Mouse (Mus musculus): ENCODE measurements around the gene Phkg1.
"Not testable (repeated sequence)": the region's sequence is repeated elsewhere in the genome, so short reads cannot be mapped to it uniquely, and the experiment has no call there.

The Phkg1 gene

DNA sequence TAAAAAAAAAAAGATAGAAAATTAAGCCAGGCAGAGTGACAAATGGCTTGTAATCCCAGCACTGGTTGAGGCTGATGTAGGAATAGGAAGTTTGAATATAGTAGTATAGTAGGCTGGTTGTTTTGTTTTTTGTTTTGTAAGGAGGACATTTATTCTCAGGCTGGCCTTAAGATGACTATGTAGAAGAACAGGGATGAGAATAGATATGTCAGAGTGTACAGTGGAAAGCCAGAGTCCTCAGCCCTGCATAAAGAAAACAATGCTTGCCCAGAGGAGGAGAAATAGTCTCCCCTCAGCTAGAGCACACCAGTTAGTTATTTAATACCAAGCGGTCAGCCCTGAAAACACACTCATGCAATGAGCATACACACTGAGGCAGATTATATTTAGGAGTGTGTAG, at the start of gene Phkg1:
TSS of gene Phkg1 (minus strand) at position 101 of the 400 bp plus-strand sequence.
- no peak for DNase-seq

DNA sequence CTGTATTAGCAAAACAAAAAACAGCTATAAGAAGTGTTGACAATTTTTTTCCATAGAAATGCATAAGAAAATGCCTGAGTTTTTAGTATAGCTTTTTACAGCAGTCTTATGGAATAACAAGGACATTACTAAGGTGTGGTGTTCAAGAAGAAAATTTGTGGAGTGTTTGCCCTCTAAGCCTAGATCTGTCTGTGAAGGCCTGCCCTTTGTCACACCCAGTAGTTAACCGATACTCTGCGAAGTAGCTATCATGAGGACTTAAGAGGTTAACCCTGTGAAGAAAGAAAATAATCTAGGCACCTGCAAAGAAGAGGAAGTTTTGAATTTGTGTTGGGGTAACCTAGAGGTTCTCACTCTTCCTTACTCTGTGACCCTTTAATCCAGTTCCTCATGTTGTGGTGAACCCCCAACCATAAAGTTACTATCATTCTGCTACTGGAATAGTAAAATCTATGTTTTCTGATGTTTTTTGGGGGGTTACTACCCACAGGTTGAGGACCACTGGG, 49.2 kb upstream of the Phkg1 start:
- DNase-seq, result no peak

GRCm38 (mm10) chr5:129943402-129943801, 45.1 kb upstream of the Phkg1 start:
- DNase-seq, result no peak

GRCm38 (mm10) chr5:129942073-129942939, 44.0 kb upstream of the Phkg1 start:
- peak; percentile 68 for DNase-seq

- peak; percentile 99 for DNase-seq
Observed at GRCm38 (mm10) chr5:129941495-129942045, 43.2 kb upstream of the Phkg1 start, which contains the start of gene Vkorc1l1. Vkorc1l1 (plus strand) TSS chr5:129941970.

- DNase-seq, result no peak
Observed at GRCm38 (mm10) chr5:129940736-129941494, 42.6 kb upstream of the Phkg1 start.

DNA sequence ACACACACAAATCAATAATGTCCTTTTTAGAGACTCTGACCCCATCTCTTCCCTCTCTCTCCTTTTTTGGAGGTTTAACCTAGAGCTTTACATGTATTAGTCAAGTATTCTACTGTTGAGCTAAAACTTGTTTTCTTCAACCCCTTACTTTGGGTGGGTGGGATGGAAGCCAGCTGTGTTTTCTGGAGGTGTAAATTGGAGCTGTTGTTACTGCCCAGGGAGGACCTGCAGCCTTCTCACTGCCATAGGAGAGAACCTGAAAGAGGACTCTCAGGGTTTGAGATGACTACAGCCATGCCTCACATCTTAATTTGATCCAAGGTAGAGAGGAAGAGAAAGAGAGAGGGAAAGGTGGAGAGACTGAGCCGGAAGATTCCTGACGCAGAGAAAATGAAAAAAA, 41.9 kb upstream of the Phkg1 start:
- no peak for DNase-seq

DNA sequence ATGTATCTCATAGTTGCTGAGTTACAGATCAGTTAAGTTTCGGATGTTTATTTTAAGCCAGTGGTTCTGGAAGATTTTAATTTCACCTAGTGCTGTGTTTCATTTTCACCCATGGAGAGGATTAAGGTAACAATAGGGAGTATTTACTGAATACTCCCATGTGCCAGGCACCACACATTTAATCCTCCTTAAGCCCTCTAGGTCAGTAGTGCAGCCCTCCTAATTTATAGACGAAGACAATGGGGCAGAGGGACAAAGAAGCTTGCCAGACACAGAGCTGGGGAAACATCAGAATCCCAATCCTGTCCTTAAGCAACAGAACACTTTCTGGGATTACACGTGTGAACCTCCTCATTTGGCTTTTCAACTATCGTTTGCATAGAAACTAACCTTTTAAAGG, 38.6 kb upstream of the Phkg1 start:
- no peak for DNase-seq

DNA sequence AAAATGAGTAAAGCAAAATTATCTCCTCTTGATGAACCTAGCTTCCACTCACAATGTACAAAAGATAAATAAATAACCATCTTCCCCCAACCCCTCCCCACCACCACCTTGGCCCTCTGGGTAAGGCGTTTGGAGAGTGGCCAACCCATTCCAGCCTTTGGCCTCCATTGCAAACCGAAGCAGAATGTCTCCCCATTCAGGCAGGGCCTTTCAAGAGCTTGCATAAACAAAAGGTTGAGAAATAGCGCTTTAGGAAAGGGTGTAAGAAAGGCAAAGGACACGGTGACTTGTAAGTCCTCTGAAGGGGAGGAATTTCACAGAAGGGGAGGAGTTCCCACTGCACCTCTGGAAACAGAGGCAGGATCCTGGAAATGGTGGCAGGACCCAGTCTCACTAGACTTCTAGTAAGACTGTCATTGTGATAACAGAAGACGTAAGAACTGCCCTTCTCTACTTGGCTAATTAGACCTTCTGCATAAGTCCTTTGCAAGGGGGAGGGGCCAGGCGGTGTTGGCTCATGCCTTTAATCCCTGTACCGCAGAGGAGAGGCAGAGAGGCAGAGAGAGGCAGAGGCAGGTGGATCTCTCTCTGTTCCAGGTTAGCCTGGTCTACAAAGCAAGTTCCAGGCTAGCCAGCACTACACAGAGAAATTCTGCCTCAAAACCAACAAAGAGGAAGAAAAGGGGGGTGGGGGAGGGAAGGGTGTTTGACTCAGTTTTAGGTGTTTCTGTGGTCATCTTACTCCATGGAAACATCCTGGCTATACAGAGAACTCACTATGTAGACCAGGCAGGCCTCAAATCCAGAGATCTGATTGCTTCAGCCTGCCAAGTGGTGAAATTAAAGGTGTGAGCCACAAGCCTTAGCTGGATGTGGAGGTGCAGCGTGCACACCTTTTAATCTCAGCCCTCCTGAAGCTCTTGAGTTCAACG, 31.8 kb upstream of the Phkg1 start:
- DNase-seq, result no peak

DNA sequence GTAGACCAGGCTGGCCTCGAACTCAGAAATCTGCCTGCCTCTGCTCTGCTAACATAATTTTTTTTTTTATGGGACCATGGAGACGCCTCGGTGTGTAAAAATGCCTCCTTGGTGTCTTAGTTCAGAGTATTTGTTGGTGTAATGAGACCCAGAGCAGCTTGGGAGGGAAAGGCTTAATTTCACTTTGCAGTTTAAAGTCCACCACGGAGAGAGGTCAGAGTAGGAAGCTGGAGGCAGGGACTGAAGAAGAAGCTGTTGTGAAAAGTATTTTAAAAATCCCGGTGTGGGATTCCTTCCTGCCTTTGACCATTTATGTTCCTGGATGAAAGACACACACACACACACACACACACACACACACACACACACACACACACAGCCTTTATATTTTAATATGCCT, 27.6 kb upstream of the Phkg1 start:
- DNase-seq, result no peak

DNA sequence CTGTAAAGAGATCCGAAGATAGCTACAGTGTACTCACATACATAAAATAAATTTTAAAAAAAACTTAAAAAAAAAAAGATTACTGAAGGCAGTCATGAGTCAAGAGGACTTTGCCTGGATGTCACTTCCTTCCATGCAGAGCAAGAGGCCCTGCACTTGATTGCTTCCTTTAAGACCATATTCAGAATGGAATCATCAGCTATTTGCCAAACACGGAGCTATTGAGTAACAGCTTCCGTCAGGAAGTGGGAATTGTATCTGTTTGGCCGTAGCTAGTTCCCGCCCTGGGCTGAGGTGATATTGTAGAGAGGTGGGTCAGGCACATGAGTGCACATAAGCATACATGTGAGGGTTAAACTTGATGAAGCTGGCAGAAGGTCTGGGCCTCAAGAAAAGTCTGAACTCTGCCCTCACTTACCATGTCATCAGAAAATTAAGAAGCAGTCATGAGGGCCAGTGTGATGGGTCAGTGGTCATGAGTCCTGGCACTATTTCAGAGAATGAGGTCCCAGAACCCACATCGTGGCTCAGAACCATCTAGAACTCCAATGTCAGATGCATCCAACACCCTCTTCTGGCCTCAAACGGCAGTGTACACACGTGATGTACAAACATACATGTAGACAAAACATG, 26.6 kb upstream of the Phkg1 start:
- no peak for DNase-seq

DNA sequence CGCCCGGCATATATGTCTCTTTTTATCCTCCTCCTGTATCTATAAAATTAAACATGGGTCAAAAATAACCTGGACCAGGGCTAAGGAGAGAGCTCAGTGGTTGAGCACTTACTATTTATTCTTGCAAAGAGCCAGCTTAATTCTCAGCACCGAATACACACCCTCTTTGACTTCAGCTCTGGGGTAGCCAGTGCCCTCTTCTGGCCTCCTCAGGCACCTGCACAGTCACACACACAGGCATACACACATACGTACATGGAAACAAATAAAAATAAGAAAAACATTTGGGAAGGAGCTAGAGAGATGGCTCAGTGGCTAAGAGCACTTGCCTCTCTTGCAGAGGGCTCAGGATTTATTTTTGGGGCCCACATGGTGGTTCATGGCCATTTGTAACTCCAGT, 23.6 kb upstream of the Phkg1 start:
- no peak for DNase-seq

- no peak for DNase-seq
Observed at GRCm38 (mm10) chr5:129919320-129919719, 21.0 kb upstream of the Phkg1 start.

DNA sequence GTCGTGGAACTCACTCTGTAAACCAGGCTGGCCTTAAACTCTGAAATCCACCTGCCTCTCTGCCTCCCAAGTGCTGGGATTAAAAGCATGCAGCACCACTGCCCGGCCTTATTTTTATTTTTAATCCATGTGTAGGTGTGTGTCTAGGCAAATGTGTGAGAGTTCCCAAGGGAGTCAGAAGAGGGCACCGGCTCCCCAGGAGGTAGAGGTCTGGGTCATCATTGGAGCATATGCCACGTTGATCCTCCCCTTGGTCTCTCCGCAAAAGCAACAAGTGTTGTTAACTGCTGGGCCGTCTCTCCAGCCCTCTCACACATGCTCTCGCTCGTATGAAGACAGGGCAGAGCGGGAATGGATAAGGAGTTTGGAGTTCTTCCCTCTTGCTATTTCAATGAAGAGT, 20.4 kb upstream of the Phkg1 start:
- no peak for DNase-seq

DNA sequence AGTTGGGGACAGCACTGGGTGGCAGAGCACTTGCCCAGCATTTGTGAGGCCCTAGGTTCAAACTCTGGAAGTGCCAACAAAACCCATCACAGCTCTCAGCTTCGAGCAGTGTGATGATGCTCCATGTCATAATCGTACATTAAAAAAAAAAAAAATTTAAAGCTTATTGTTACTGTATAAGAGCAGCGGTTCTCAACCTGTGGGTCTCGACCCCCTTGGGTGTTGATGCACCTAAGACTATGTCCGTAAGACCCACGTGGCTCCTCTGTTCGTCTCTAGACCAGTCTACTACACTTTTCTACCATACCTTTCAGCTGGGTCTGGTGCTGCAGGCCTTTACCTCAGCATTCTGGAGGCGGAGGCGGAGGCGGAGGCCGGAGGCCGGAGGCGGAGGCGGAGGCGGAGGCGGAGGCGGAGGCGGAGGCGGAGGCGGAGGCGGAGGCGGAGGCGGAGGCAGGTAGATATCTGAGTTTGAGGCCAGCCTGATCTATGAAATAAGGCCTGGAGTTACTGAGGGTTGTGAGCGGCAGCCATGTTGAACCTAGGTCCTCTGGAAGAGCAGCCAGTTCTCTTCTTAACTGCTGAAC, 19.8 kb upstream of the Phkg1 start:
- peak; percentile 37 for DNase-seq

GRCm38 (mm10) chr5:129915491-129915890, 17.1 kb upstream of the Phkg1 start:
- DNase-seq, result not testable (repeated sequence)

DNA sequence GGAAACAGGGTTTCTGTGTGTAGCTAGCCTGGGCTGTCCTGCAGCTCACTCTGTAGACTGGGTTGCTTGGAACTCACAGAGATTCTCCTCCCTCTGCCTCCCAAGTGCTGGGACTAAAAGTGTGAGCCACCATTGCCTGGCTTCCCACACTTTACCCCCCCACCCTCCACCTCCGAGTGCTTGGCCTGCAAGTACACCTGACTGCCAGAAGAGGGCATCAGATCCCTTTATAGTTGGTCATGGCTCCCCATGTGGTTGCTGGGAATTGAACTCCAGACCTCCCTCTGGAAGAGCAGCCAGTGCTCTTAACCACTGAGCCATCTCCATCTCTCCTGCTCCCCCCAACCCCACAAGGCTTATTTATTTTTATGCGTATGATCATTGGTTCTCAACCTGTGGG, 15.7 kb upstream of the Phkg1 start:
- DNase-seq, result peak; percentile 30

- no peak for DNase-seq
Observed at GRCm38 (mm10) chr5:129909591-129909990, 11.2 kb upstream of the Phkg1 start.

- no peak for DNase-seq
Observed at GRCm38 (mm10) chr5:129909147-129909546, 10.8 kb upstream of the Phkg1 start.

- DNase-seq, result peak; percentile 93
Observed at GRCm38 (mm10) chr5:129908242-129908965, 10.1 kb upstream of the Phkg1 start, which contains the start of gene Nupr1l. Nupr1l (plus strand) TSS chr5:129908540.

DNA sequence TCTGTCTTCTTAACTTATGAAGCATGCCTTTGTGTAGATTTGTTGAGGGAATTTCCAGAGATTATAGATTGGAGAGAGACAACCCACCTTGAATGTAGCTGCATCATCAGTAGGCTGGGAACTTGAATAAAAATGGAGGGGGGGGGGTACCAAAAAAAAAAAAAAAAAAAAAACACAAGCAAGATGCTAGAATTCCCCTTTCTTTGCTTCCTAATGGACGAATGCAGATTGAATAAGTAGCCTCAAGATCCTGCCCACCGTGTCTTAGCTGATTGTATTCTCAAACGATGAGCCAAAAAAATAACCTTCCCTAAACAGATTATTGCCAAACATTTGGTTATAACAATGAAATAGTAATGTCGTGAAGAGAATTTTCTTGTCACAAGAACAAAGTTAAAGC, 9.4 kb upstream of the Phkg1 start:
- DNase-seq, result no peak
